Mouse (Mus musculus) myocyte (in vitro differentiated cells): Measurements from ENCODE around the gene Adam17. TPM values are rescaled to one million over a fixed set of nuclear protein-coding genes. Genes with fewer than 3 reads are reported as not detected.

Experiments used
- H3K27me3 ChIP-seq: one replicate; pipeline ENCODE4 v1.6.1; 2011; ENCODE audit not compliant: control insufficient read depth, insufficient read depth, insufficient read length
- H3K36me3 ChIP-seq: one replicate; pipeline ENCODE4 v1.6.1; 2011; ENCODE audit not compliant: control insufficient read depth, insufficient read depth
- H3K4me2 ChIP-seq: one replicate; pipeline ENCODE4 v1.6.1; 2011; ENCODE audit warnings: low read depth, control low read depth
- H3K4me3 ChIP-seq: one replicate; pipeline ENCODE4 v1.5.1; 2011; ENCODE audit warnings: mild to moderate bottlenecking, control low read depth, moderate library complexity
- H3K79me2 ChIP-seq: one replicate; pipeline ENCODE4 v1.6.1; 2011; ENCODE audit not compliant: control insufficient read depth, insufficient read depth
- H3ac ChIP-seq: one replicate; pipeline ENCODE4 v1.6.1; 2011; ENCODE audit not compliant: control insufficient read depth, insufficient read length
- CEBPB ChIP-seq: IDR thresholded peaks from 2 replicates; pipeline ENCODE4 v1.6.1; 2011; ENCODE audit warnings: mild to moderate bottlenecking, moderate library complexity; ENCODE audit not compliant: poor library complexity, insufficient read depth, severe bottlenecking
- E2F4 ChIP-seq: IDR thresholded peaks from one replicate; pipeline ENCODE4 v1.6.1; 2011; ENCODE audit warnings: mild to moderate bottlenecking, control low read depth, moderate library complexity; ENCODE audit not compliant: insufficient read depth
- MAX ChIP-seq: IDR thresholded peaks from one replicate; pipeline ENCODE4 v1.6.1; 2011; ENCODE audit warnings: low read depth, mild to moderate bottlenecking, control low read depth
- MYOD1 ChIP-seq, 3 experiments: IDR thresholded peaks; one replicate each; pipeline ENCODE4 v1.6.1; 2011; ENCODE audit warnings: control low read depth in 2 of 3, low read depth in 2 of 3, mild to moderate bottlenecking in 2 of 3, moderate library complexity in 1 of 3; ENCODE audit not compliant: insufficient read length in 2 of 3, control insufficient read depth in 1 of 3
- MYOG ChIP-seq, 3 experiments: IDR thresholded peaks; one replicate each; pipeline ENCODE4 v1.6.1; 2011; ENCODE audit warnings: control low read depth in 2 of 3, low read depth in 2 of 3, mild to moderate bottlenecking in 2 of 3; ENCODE audit not compliant: insufficient read length in 2 of 3, control insufficient read depth in 1 of 3, insufficient read depth in 1 of 3
- POLR2A ChIP-seq: IDR thresholded peaks from one replicate; pipeline ENCODE4 v1.6.1; 2011; ENCODE audit warnings: low read depth, mild to moderate bottlenecking, control low read depth, moderate library complexity; ENCODE audit not compliant: insufficient read length
- POLR2AphosphoS2 ChIP-seq: IDR thresholded peaks from one replicate; pipeline ENCODE4 v1.6.1; 2011; ENCODE audit warnings: low read depth, control low read depth; ENCODE audit not compliant: insufficient read length
- REST ChIP-seq: IDR thresholded peaks from one replicate; pipeline ENCODE4 v1.6.1; 2011; ENCODE audit warnings: mild to moderate bottlenecking, control low read depth, moderate library complexity; ENCODE audit not compliant: insufficient read depth, insufficient read length
- SRF ChIP-seq: IDR thresholded peaks from one replicate; pipeline ENCODE4 v1.6.1; 2011; ENCODE audit warnings: low read depth; ENCODE audit not compliant: control insufficient read depth, insufficient read length
- TCF12 ChIP-seq: IDR thresholded peaks from one replicate; pipeline ENCODE4 v1.6.1; 2011; ENCODE audit warnings: mild to moderate bottlenecking, control low read depth; ENCODE audit not compliant: poor library complexity, insufficient read depth, severe bottlenecking
- TCF3 ChIP-seq: IDR thresholded peaks from one replicate; pipeline ENCODE4 v1.6.1; 2011; ENCODE audit warnings: low read depth, control low read depth; ENCODE audit not compliant: insufficient read length
- USF1 ChIP-seq: IDR thresholded peaks from one replicate; pipeline ENCODE4 v1.6.1; 2011; ENCODE audit warnings: low read depth, mild to moderate bottlenecking, control low read depth, moderate library complexity
- polyA plus RNA-seq: library from polyadenylated mRNA; unstranded; fragments of >200 nt; fragmentation: generic; extraction: Trizol; gene quantifications from one replicate; pipeline ENCODE4 v1.2.1, GENCODE M21; 2012; ENCODE audit warnings: missing spikeins

The Adam17 gene
- polyA plus RNA-seq, 1 experiment, result 13.4 TPM

DNA sequence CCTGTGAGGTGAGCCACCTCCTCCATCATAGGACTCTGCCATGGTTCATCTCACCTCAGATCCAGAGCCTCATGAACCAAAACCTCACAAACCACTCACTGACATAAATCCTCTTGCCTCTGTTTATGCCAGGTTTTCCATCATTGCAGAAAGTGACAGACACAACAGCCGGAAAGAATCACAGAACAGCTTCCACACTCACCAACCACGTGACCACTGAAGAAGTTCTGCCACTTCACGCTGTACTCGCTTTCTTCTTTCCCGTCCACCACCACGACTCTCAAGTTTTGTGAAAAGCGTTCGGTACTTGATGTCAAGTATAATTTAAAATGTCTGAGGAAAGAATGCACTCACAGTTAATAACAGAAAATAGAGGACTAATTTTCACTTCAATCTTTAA is 19.8 kb downstream of the Adam17 start:
- H3K4me2 ChIP-seq, result no peak overlapping the region
- no peak for TF ChIP-seq POLR2AphosphoS2
- TF ChIP-seq MYOG (IDR thresholded peaks at IDR 0.05; ENCODE audit: control insufficient read depth in 1 of 3, insufficient read depth in 1 of 3, insufficient read length in 2 of 3, low read depth in 2 of 3), result no peak
- TF ChIP-seq E2F4, result no peak
- TF ChIP-seq USF1, result no peak
- TF ChIP-seq TCF3, result no peak
- TF ChIP-seq CEBPB, result no peak
- TF ChIP-seq POLR2A, result no peak
- no peaks in the 10 kb centered on the region for H3K79me2 ChIP-seq
- peaks cover 11% of the 10 kb centered on the region for H3K36me3 ChIP-seq
- H3K4me3 ChIP-seq, result no peak overlapping the region
- H3ac ChIP-seq, result no peak overlapping the region
- H3K27me3 ChIP-seq, result no peaks in the 10 kb centered on the region

DNA sequence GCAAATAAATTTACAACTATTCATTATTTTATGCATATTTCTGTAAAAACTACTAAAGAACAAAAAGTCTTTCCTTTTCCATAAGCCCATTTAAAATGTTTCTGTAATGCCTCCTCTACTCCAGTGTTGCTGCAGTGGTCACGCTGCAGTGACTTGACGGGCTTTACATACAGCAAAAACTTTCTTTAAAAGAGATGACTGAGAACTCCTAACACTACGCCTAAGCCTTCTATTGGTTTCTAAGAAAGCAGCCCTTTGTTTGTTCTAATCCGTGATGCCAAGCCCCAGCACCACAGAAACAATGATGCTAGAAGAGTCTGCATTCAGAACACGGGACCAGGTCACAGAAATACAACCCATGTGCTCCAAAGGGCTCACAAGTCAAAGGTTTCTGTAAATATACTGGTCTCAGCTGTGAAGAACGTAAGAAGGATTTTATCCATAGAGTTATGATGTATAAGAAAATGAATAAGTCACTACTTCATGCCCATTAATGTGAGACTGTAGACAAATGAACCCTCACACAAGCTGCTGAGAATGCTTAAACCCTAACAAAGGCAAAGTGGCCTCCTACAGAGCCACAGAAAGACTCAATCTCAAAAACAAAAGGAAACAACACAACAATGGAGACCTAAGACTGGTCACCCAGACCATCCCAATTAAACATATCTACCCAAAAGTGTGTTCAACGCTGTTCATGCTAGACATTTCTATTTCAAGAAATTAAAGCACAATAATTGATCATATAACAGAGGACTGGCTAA is 23.1 kb downstream of the Adam17 start:
- H3K36me3 ChIP-seq, result peaks cover 33% of the 10 kb centered on the region
- TF ChIP-seq REST (no peak), TCF3 (no peak), POLR2A (no peak), TCF12 (no peak), MYOD1 (IDR thresholded peaks at IDR 0.05; ENCODE audit: control insufficient read depth in 1 of 3, insufficient read length in 2 of 3, low read depth in 2 of 3) (no peak), POLR2AphosphoS2 (no peak)
- H3K79me2 ChIP-seq, result no peaks in the 10 kb centered on the region
- H3K4me2 ChIP-seq, result no peak overlapping the region
- no peak overlapping the region for H3ac ChIP-seq
- H3K27me3 ChIP-seq, result no peaks in the 10 kb centered on the region
- no peak overlapping the region for H3K4me3 ChIP-seq

DNA sequence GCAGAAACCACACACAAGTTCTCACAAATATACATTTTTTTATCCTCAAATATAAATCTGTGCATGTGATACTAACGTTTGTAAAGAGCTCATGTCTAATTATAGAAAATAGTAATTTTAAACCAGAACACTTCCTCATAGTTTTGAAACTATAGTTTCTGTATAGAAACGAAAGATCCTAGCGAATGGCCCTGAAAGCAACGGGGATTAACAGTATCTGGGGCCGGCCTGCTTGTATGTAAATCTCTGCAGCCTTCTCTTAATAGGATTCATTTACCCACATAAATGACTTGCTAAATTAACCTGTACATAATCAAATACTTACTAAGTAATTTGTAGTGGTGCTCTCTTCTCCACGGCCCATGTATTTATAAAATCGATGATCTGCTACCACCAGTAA is 26.5 kb downstream of the Adam17 start:
- Histone ChIP-seq H3K79me2 (no peaks in the 10 kb centered on the region), H3K4me2 (no peak overlapping the region), H3K4me3 (no peak overlapping the region), H3ac (no peak overlapping the region), H3K36me3 (peaks cover 46% of the 10 kb centered on the region), H3K27me3 (no peaks in the 10 kb centered on the region)
- no peak for TF ChIP-seq TCF12
- TF ChIP-seq MAX, result no peak
- no peak for TF ChIP-seq POLR2AphosphoS2
- no peak for TF ChIP-seq E2F4
- TF ChIP-seq SRF, result no peak
- TF ChIP-seq REST, result no peak
- TF ChIP-seq MYOG (IDR thresholded peaks at IDR 0.05; ENCODE audit: control insufficient read depth in 1 of 3, insufficient read depth in 1 of 3, insufficient read length in 2 of 3, low read depth in 2 of 3), result no peak
- no peak for TF ChIP-seq MYOD1 (IDR thresholded peaks at IDR 0.05; ENCODE audit: control insufficient read depth in 1 of 3, insufficient read length in 2 of 3, low read depth in 2 of 3)
- TF ChIP-seq TCF3, result no peak
- TF ChIP-seq CEBPB, result no peak
- no peak for TF ChIP-seq POLR2A
- TF ChIP-seq USF1, result no peak

DNA sequence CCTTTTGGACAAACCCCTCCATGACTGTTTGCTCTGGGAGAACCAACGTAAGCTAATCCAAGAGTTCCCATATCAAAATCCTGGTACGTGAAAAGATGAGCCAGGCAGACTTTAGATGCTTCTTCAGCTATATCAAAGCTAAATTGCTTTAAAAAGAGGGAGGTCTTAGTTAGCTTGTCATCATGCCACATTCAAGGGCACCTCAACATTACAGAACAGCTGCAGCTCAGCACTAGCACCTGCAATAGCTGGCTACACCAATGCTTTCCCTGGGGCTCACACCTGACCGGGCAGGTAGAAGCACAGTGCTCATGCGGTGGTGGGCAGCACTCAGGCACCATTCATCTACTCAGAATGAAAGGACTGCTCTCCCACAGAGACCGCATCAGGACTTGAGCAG is 32.8 kb downstream of the Adam17 start:
- Histone ChIP-seq H3K79me2 (no peaks in the 10 kb centered on the region), H3K4me3 (no peak overlapping the region), H3K36me3 (peaks cover 22% of the 10 kb centered on the region), H3K4me2 (no peak overlapping the region), H3K27me3 (no peaks in the 10 kb centered on the region), H3ac (no peak overlapping the region)
- TF ChIP-seq REST (no peak), TCF12 (no peak), SRF (no peak), TCF3 (no peak), CEBPB (no peak), POLR2A (no peak), USF1 (no peak), MYOG (IDR thresholded peaks at IDR 0.05; ENCODE audit: control insufficient read depth in 1 of 3, insufficient read depth in 1 of 3, insufficient read length in 2 of 3, low read depth in 2 of 3) (no peak), E2F4 (no peak), POLR2AphosphoS2 (no peak), MYOD1 (IDR thresholded peaks at IDR 0.05; ENCODE audit: control insufficient read depth in 1 of 3, insufficient read length in 2 of 3, low read depth in 2 of 3) (no peak), MAX (no peak)

DNA sequence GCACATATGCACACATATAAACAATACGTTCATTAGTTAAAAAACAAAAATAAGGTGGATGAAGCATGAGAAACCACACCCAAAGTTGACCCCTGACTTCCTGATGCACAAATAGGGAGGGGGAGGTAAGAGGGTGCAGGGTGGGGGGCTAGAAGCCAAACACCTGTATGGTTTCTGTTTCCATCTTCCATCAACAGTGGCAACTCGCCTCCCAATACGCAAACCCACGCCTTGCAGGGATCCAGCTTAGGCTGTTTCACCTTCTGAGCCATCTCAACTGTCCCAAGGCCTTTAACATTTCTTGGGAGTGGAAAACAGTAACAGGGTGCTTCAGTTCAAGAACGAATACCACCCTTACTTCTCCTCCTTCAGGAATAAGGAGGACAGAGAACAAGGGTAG is 36.3 kb downstream of the Adam17 start:
- no peaks in the 10 kb centered on the region for H3K27me3 ChIP-seq
- H3K4me3 ChIP-seq, result no peak overlapping the region
- H3K4me2 ChIP-seq, result no peak overlapping the region
- peaks cover 16% of the 10 kb centered on the region for H3K36me3 ChIP-seq
- no peaks in the 10 kb centered on the region for H3K79me2 ChIP-seq
- TF ChIP-seq MAX (no peak), TCF12 (no peak), TCF3 (no peak), REST (no peak), POLR2AphosphoS2 (no peak), POLR2A (no peak)
- no peak overlapping the region for H3ac ChIP-seq
